Mouse (Mus musculus): ENCODE data around the gene Cinp. TPM values are rescaled to one million over a fixed set of nuclear protein-coding genes. Genes with fewer than 3 reads are reported as not detected.

Cinp gene
- polyA plus RNA-seq, 1 experiment from 2014 or later: 64.7 TPM

- H3K9me3 ChIP-seq (replicated peaks; ENCODE audit: control insufficient read depth, low read length): no peaks in the 10 kb centered on the region
- H3K27ac ChIP-seq (ENCODE audit: low read length): no peak overlapping the region
- H3K27me3 ChIP-seq (ENCODE audit: control insufficient read depth, insufficient read depth, low read length): no peaks in the 10 kb centered on the region
- peaks cover 24% of the 10 kb centered on the region for H3K4me1 ChIP-seq (ENCODE audit: control insufficient read depth, insufficient read depth, low read length)
- H3K4me2 ChIP-seq (ENCODE audit: low read depth, low read length): no peak overlapping the region
- H3K4me3 ChIP-seq (ENCODE audit: low read length): no peak overlapping the region
- H3K36me3 ChIP-seq (ENCODE audit: control insufficient read depth, insufficient read depth): no peaks in the 10 kb centered on the region
- 65% methylated on average over 5 of the region's 5 CpGs for WGBS
- H3K9ac ChIP-seq (ENCODE audit: low read length): no peak overlapping the region
- ATAC-seq (replicated peaks; ENCODE audit: extremely low read depth, insufficient read depth, low FRiP score): no peak
Observed at GRCm38 (mm10) chr12:110841731-110842493, 47.0 kb downstream of the Cinp start.

GRCm38 (mm10) chr12:110840348-110841198, 48.4 kb downstream of the Cinp start, which contains the start of gene Mok:
Gene Mok (minus strand): TSS chr12:110840939.
- Histone ChIP-seq H3K27ac (ENCODE audit: low read length) (no peak within 1 kb of the TSS), H3K36me3 (ENCODE audit: control insufficient read depth, insufficient read depth) (no peaks in the 10 kb centered on the region), H3K9me3 (replicated peaks; ENCODE audit: control insufficient read depth, low read length) (no peaks in the 10 kb centered on the region), H3K4me2 (ENCODE audit: low read depth, low read length) (peak within 1 kb of the TSS; percentile 83), H3K27me3 (ENCODE audit: control insufficient read depth, insufficient read depth, low read length) (no peaks in the 10 kb centered on the region), H3K4me3 (ENCODE audit: low read length) (peak within 1 kb of the TSS; percentile 79), H3K4me1 (ENCODE audit: control insufficient read depth, insufficient read depth, low read length) (peaks cover 17% of the 10 kb centered on the region), H3K9ac (ENCODE audit: low read length) (peak within 1 kb of the TSS; percentile 68)
- peak; percentile 71 for ATAC-seq (replicated peaks; ENCODE audit: extremely low read depth, insufficient read depth, low FRiP score)
- WGBS: under 1% methylated on average over 71 of the region's 71 CpGs

DNA sequence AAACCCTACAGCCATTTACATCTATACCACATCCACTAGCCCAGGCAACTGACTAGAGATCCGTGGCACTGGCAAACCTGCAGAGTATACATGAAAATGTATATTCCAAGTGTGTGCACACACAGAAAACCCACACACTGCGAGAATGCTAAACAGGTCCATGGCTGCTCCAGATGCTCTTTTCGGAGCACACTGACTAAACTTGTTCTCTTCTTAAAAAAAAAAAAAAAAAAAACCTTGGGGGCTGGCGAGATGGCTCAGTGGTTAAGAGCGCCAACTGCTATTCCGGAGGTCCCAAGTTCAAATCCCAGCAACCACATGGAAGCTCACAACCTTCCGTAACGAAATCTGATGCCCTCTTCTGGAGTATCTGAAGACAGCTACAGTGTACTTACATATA, 51.1 kb downstream of the Cinp start:
- Histone ChIP-seq H3K36me3 (ENCODE audit: control insufficient read depth, insufficient read depth) (no peaks in the 10 kb centered on the region), H3K9me3 (replicated peaks; ENCODE audit: control insufficient read depth, low read length) (no peaks in the 10 kb centered on the region), H3K4me1 (ENCODE audit: control insufficient read depth, insufficient read depth, low read length) (peaks cover 11% of the 10 kb centered on the region), H3K4me3 (ENCODE audit: low read length) (no peak overlapping the region), H3K27me3 (ENCODE audit: control insufficient read depth, insufficient read depth, low read length) (no peaks in the 10 kb centered on the region), H3K4me2 (ENCODE audit: low read depth, low read length) (no peak overlapping the region), H3K9ac (ENCODE audit: low read length) (no peak overlapping the region), H3K27ac (ENCODE audit: low read length) (no peak overlapping the region)
- WGBS: 87% methylated on average over 8 of the region's 8 CpGs
- no peak for ATAC-seq (replicated peaks; ENCODE audit: extremely low read depth, insufficient read depth, low FRiP score)

DNA sequence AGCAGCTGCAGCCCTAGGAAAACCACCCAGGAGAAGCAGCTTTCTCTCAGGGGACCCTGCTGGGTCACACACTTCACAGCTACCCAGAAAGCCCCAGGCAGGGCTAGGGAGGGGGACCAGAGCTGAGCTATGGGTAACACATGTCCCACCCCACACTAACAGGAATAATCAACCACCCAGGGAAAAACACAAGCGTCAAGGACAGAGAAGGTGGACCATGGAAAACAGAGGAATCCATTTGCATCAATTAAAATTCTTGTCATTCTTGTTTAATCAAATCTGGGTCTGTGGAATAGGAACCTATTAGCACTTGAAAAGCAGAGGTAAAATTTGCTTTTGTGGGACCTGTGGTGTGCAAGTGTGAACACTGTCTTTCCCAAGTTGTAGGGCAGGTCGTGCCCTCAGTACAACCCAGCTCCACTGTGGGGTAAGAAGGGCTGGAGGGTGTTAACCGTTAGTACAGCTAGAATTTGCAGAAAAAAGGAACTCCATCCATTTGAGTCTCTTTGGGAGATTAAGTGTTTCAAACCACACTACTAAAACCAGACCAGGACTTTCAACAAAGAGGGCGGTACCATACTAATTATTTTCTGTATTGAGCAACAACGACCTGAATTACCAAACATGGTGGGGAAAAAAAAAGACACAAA, 51.6 kb downstream of the Cinp start:
- Histone ChIP-seq H3K27me3 (ENCODE audit: control insufficient read depth, insufficient read depth, low read length) (no peaks in the 10 kb centered on the region), H3K4me3 (ENCODE audit: low read length) (no peak overlapping the region), H3K4me1 (ENCODE audit: control insufficient read depth, insufficient read depth, low read length) (peaks cover 11% of the 10 kb centered on the region), H3K27ac (ENCODE audit: low read length) (peak overlapping the region; percentile 52), H3K36me3 (ENCODE audit: control insufficient read depth, insufficient read depth) (no peaks in the 10 kb centered on the region), H3K9me3 (replicated peaks; ENCODE audit: control insufficient read depth, low read length) (no peaks in the 10 kb centered on the region), H3K9ac (ENCODE audit: low read length) (peak overlapping the region; percentile 58), H3K4me2 (ENCODE audit: low read depth, low read length) (peak overlapping the region; percentile 25; the same call in 1 of the 2 replicates)
- ATAC-seq (replicated peaks; ENCODE audit: extremely low read depth, insufficient read depth, low FRiP score): no peak
- WGBS: 44% methylated on average over 5 of the region's 5 CpGs

- H3K36me3 ChIP-seq (ENCODE audit: control insufficient read depth, insufficient read depth): no peaks in the 10 kb centered on the region
- 44% methylated on average over 6 of the region's 6 CpGs for WGBS
- peaks cover 11% of the 10 kb centered on the region for H3K4me1 ChIP-seq (ENCODE audit: control insufficient read depth, insufficient read depth, low read length)
- no peaks in the 10 kb centered on the region for H3K27me3 ChIP-seq (ENCODE audit: control insufficient read depth, insufficient read depth, low read length)
- H3K27ac ChIP-seq (ENCODE audit: low read length): peak overlapping the region; percentile 52; the same call in 1 of the 2 replicates
- ATAC-seq (replicated peaks; ENCODE audit: extremely low read depth, insufficient read depth, low FRiP score): no peak
- H3K9ac ChIP-seq (ENCODE audit: low read length): peak overlapping the region; percentile 58
- no peaks in the 10 kb centered on the region for H3K9me3 ChIP-seq (replicated peaks; ENCODE audit: control insufficient read depth, low read length)
- peak overlapping the region; percentile 25; the same call in 1 of the 2 replicates for H3K4me2 ChIP-seq (ENCODE audit: low read depth, low read length)
- H3K4me3 ChIP-seq (ENCODE audit: low read length): no peak overlapping the region
Observed at GRCm38 (mm10) chr12:110836729-110837128, 52.2 kb downstream of the Cinp start.

- Histone ChIP-seq H3K4me1 (ENCODE audit: control insufficient read depth, insufficient read depth, low read length) (peaks cover 11% of the 10 kb centered on the region), H3K27ac (ENCODE audit: low read length) (no peak overlapping the region), H3K9me3 (replicated peaks; ENCODE audit: control insufficient read depth, low read length) (no peaks in the 10 kb centered on the region), H3K27me3 (ENCODE audit: control insufficient read depth, insufficient read depth, low read length) (no peaks in the 10 kb centered on the region), H3K36me3 (ENCODE audit: control insufficient read depth, insufficient read depth) (no peaks in the 10 kb centered on the region), H3K4me3 (ENCODE audit: low read length) (no peak overlapping the region), H3K9ac (ENCODE audit: low read length) (no peak overlapping the region), H3K4me2 (ENCODE audit: low read depth, low read length) (no peak overlapping the region)
- no peak for ATAC-seq (replicated peaks; ENCODE audit: extremely low read depth, insufficient read depth, low FRiP score)
- WGBS: 89% methylated on average over 3 of the region's 3 CpGs
Observed at GRCm38 (mm10) chr12:110835182-110835581, 53.8 kb downstream of the Cinp start.

DNA sequence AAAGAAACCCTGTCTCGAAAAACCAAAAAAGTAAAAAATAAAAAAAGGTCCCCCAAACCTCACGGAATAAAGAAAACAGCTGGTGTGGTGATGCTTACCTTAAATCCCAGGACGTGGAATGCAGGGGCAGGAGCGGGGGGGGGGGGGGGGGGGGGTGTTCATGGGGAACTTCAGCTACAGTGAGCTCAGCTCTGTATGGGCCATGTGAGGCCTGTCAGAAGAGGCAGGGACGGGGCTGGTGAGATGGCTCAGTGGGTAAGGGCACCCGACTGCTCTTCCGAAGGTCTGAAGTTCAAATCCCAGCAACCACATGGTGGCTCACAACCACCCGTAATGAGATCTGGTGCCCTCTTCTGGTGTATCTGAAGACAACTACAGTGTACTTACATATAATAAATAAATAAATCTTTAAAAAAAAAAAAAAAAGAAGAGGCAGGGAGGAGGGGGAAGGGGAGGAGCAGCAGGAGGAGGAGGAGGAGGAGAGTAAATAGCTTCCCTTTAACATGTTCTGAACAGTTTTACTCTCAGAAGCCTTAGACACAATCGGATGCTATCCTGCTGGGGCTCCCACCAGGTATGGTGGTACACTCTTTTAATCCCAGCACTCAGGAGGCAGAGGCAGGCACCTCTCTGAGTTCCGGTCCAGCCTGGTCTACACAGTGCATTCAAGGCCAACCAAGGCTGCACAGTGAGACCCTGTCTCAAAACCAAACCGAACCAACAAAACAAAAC, 58.5 kb downstream of the Cinp start:
- WGBS: 82% methylated on average over 9 of the region's 11 CpGs
- Histone ChIP-seq H3K27me3 (ENCODE audit: control insufficient read depth, insufficient read depth, low read length) (no peaks in the 10 kb centered on the region), H3K4me1 (ENCODE audit: control insufficient read depth, insufficient read depth, low read length) (no peaks in the 10 kb centered on the region), H3K9ac (ENCODE audit: low read length) (no peak overlapping the region), H3K27ac (ENCODE audit: low read length) (no peak overlapping the region), H3K4me3 (ENCODE audit: low read length) (no peak overlapping the region), H3K4me2 (ENCODE audit: low read depth, low read length) (no peak overlapping the region), H3K36me3 (ENCODE audit: control insufficient read depth, insufficient read depth) (no peaks in the 10 kb centered on the region), H3K9me3 (replicated peaks; ENCODE audit: control insufficient read depth, low read length) (no peaks in the 10 kb centered on the region)
- no peak for ATAC-seq (replicated peaks; ENCODE audit: extremely low read depth, insufficient read depth, low FRiP score)

GRCm38 (mm10) chr12:110828908-110829307, 60.0 kb downstream of the Cinp start:
- Histone ChIP-seq H3K4me3 (ENCODE audit: low read length) (no peak overlapping the region), H3K36me3 (ENCODE audit: control insufficient read depth, insufficient read depth) (no peaks in the 10 kb centered on the region), H3K9me3 (replicated peaks; ENCODE audit: control insufficient read depth, low read length) (no peaks in the 10 kb centered on the region), H3K4me1 (ENCODE audit: control insufficient read depth, insufficient read depth, low read length) (no peaks in the 10 kb centered on the region), H3K9ac (ENCODE audit: low read length) (no peak overlapping the region), H3K27ac (ENCODE audit: low read length) (no peak overlapping the region), H3K27me3 (ENCODE audit: control insufficient read depth, insufficient read depth, low read length) (no peaks in the 10 kb centered on the region), H3K4me2 (ENCODE audit: low read depth, low read length) (no peak overlapping the region)
- no peak for ATAC-seq (replicated peaks; ENCODE audit: extremely low read depth, insufficient read depth, low FRiP score)
- 91% methylated on average over 4 of the region's 4 CpGs for WGBS
